Mouse (Mus musculus) cortical plate, adult 2 months (tissue): Measurements from ENCODE around the gene Spcs3. TPM values are rescaled to one million over a fixed set of nuclear protein-coding genes. Genes with fewer than 3 reads are reported as not detected.

ENCODE experiments used
- H3K27ac ChIP-seq: fragments of 200-500 bp; 2 replicates; pipeline ENCODE4 v1.5.1; 2012; ENCODE audit warnings: low read length, control low read depth, inconsistent platforms; ENCODE audit not compliant: insufficient read depth
- H3K4me1 ChIP-seq: fragments of 200-500 bp; 2 replicates; pipeline ENCODE4 v1.6.1; 2011; ENCODE audit warnings: low read length; ENCODE audit not compliant: control insufficient read depth, insufficient read depth
- H3K4me3 ChIP-seq: fragments of 200-500 bp; 2 replicates; pipeline ENCODE4 v1.5.1; 2011; ENCODE audit warnings: mild to moderate bottlenecking, low read length, control low read depth; ENCODE audit not compliant: insufficient read depth
- CTCF ChIP-seq: fragments of 200-500 bp; IDR thresholded peaks from 2 replicates; pipeline ENCODE4 v1.5.1; 2011; ENCODE audit warnings: mild to moderate bottlenecking, control low read depth, low read length; ENCODE audit not compliant: insufficient read depth; ENCODE audit errors: extremely low read depth
- POLR2A ChIP-seq: fragments of 200-500 bp; IDR thresholded peaks from 2 replicates; pipeline ENCODE4 v1.6.1; 2011; ENCODE audit warnings: mild to moderate bottlenecking, low read length, control low read depth; ENCODE audit not compliant: insufficient read depth; ENCODE audit errors: extremely low read depth
- polyA plus RNA-seq: library from polyadenylated mRNA; depleted of rRNA; stranded (reverse); fragments of >200 nt; gene quantifications from 2 replicates; pipeline ENCODE4 v1.2.3, GENCODE M21; 2012

The Spcs3 gene
- polyA plus RNA-seq, 1 experiment: 51.2 TPM

GRCm38 (mm10) chr8:54509221-54509721 lies 20.5 kb downstream of the Spcs3 start:
- no peak for TF ChIP-seq CTCF
- TF ChIP-seq POLR2A: no peak; the same call in 1 of the 2 replicates
- no peak overlapping the region for H3K27ac ChIP-seq
- peak overlapping the region; percentile 26 for H3K4me3 ChIP-seq
- H3K4me1 ChIP-seq: no peaks in the 10 kb centered on the region

GRCm38 (mm10) chr8:54508814-54509213 lies 21.0 kb downstream of the Spcs3 start:
- H3K27ac ChIP-seq: no peak overlapping the region
- peak overlapping the region; percentile 26 for H3K4me3 ChIP-seq
- TF ChIP-seq CTCF (no peak), POLR2A (no peak)
- H3K4me1 ChIP-seq: no peaks in the 10 kb centered on the region

- TF ChIP-seq POLR2A (no peak), CTCF (no peak)
- H3K27ac ChIP-seq: no peak overlapping the region
- no peaks in the 10 kb centered on the region for H3K4me1 ChIP-seq
- H3K4me3 ChIP-seq: no peak overlapping the region
Observed at GRCm38 (mm10) chr8:54508096-54508456, 21.7 kb downstream of the Spcs3 start.

DNA sequence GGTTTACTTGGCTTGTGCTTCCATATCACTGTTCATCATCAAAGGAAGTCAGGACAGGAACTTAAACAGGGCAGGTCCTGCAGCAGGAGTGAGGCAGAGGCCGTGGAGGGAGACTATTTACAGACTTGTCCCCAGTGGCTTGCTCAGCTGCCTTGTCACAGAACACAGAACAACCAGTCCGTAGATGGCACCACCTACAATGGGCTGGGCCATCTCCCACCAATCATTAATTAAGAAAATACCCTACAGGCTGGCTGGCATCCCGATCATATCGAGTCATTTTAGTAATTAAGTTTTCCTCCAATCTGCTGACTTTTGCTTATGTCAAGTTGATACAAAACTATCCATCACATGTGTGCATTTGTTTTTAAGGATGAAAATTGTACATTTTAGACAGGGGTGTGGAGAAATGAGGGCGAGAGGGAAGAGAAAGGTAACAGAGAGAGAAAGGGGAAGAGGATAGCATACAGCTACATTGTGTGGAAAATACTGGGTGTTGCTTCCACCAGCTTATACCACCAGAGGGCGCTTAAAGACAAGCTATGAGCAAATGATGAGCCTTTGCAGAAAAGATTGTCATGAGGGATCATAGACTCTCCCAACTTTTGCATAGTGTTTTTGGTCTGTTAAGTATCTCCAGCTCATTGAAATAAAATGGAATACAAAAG lies 22.2 kb downstream of the Spcs3 start:
- Histone ChIP-seq H3K4me1 (no peaks in the 10 kb centered on the region), H3K27ac (no peak overlapping the region), H3K4me3 (no peak overlapping the region)
- no peak for TF ChIP-seq POLR2A
- TF ChIP-seq CTCF: peak; percentile 73; the same call in 1 of the 2 replicates

DNA sequence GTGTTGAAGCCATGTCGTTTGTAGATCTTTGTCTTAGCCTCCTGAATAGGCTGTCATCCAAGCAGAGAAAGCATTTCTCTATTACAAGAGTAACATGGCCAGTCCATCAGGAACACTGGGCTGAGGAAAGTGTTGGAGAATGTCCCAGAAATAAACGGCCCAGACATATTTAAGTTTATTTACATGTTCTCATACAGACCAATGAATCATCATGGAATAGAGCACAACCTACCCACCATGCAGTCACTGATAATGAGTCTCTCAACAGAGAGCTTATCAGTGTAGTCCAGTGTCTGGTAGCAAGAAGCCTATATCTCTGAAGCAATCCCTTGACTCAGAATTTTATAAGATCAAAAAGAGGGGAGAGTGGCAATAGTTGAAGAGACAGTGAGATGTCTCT lies 24.7 kb downstream of the Spcs3 start:
- H3K4me3 ChIP-seq: no peak overlapping the region
- TF ChIP-seq CTCF: no peak
- no peak for TF ChIP-seq POLR2A
- no peak overlapping the region for H3K27ac ChIP-seq
- H3K4me1 ChIP-seq: no peaks in the 10 kb centered on the region

DNA sequence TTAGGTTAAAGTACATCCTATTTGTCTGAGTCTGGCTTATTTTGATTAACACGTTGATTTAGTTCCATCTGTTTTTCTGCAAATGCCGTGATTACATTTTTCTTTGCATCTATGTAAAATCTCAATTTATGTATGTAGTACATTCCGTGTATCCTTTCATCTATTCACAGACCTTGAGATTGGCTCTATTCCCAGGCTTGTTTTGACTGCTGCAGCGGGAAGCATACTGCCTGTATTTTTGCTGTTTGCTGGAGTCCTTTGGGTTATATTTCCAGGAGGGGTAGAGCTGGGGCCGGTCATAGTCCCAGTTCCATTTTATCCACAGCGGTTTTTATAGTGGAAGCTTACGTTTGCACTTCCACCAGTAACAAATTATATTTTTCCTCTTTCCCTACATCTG lies 26.7 kb downstream of the Spcs3 start:
- no peak overlapping the region for H3K27ac ChIP-seq
- no peak overlapping the region for H3K4me3 ChIP-seq
- H3K4me1 ChIP-seq: no peaks in the 10 kb centered on the region
- no peak for TF ChIP-seq CTCF
- no peak for TF ChIP-seq POLR2A

- TF ChIP-seq POLR2A (no peak), CTCF (no peak)
- no peak overlapping the region for H3K27ac ChIP-seq
- no peak overlapping the region for H3K4me3 ChIP-seq
Observed at GRCm38 (mm10) chr8:54493915-54494314, 35.9 kb downstream of the Spcs3 start.

DNA sequence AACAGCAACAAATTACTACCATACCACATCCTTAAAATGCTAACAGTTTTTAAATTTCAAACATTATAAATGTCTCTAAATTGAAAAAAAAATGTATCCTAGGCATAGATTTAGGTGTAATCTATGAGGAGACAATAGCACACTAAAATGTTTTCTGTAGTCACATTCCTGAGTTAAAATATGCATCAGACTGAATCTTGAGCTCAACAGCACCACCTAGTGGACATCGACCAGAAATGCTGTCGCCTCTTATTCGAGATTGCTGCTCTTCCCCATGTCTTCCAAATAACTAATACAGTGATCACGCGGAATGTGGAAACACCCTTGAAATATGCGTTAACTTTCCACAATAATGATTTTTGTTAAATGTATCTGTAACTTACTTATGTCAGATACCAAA lies 36.7 kb downstream of the Spcs3 start:
- no peak overlapping the region for H3K4me3 ChIP-seq
- no peak overlapping the region for H3K27ac ChIP-seq
- no peaks in the 10 kb centered on the region for H3K4me1 ChIP-seq
- TF ChIP-seq POLR2A (no peak), CTCF (peak; percentile 85)

More at GRCm38 (mm10) chr8:54493915-54494314, 35.9 kb downstream of the Spcs3 start:
- H3K4me1 ChIP-seq: no peaks in the 10 kb centered on the region

DNA sequence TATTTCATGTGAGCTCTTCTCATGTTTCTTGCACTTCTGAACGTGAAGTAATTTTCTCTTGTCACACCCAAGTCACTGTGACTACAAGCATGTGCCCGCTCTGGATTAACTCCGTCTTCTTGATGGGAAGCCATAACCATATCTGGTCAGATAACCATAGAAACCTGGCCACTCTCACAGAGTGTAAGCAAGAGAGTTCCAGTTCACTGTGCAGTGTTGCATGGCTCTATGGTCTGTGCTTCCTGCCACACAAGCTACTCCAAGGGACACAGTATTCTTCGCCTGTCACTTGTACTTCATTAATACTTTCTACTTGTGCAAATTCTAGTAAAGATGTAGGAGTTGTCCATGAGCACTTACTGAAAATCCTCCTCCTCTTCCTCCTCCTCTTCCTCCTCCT lies 37.9 kb downstream of the Spcs3 start:
- no peak for TF ChIP-seq POLR2A
- TF ChIP-seq CTCF: no peak
- Histone ChIP-seq H3K4me1 (no peaks in the 10 kb centered on the region), H3K27ac (no peak overlapping the region), H3K4me3 (no peak overlapping the region)

GRCm38 (mm10) chr8:54491057-54491690 lies 38.6 kb downstream of the Spcs3 start:
- H3K4me1 ChIP-seq: no peaks in the 10 kb centered on the region
- no peak for TF ChIP-seq POLR2A
- TF ChIP-seq CTCF: 0 out of 2 replicates have a peak, but pooled peaks have one; percentile 5
- H3K4me3 ChIP-seq: no peak overlapping the region
- no peak overlapping the region for H3K27ac ChIP-seq
